Mouse (Mus musculus) MEL (cell line): ENCODE measurements around the gene Nudt22.

ENCODE experiments used
- CTCF ChIP-seq, 3 experiments: IDR thresholded peaks in 2 of 3; conservative IDR thresholded peaks in 1 of 3; 2 replicates each; pipeline ENCODE4 v1.5.1; 2011 to 2012; ENCODE audit warnings: low read length in 3 of 3, low read depth in 2 of 3, mild to moderate bottlenecking in 2 of 3, improper control_type of control experiment in 1 of 3, inconsistent platforms in 1 of 3, mixed read lengths in 1 of 3, moderate library complexity in 1 of 3; ENCODE audit not compliant: control insufficient read depth in 1 of 3, insufficient read depth in 1 of 3, poor library complexity in 1 of 3, severe bottlenecking in 1 of 3
- MYC ChIP-seq: IDR thresholded peaks from 2 replicates; pipeline ENCODE4 v1.6.1; 2011; ENCODE audit warnings: low read depth, mild to moderate bottlenecking, low read length, improper control_type of control experiment, moderate library complexity
- RAD21 ChIP-seq: IDR thresholded peaks from 2 replicates; pipeline ENCODE4 v1.6.1; 2011; ENCODE audit warnings: mild to moderate bottlenecking, low read depth, low read length, improper control_type of control experiment
- TCF12 ChIP-seq: IDR thresholded peaks from 2 replicates; pipeline ENCODE4 v1.6.1; 2014; ENCODE audit warnings: low read depth, mild to moderate bottlenecking, inconsistent platforms, low read length, improper control_type of control experiment, moderate library complexity

DNA sequence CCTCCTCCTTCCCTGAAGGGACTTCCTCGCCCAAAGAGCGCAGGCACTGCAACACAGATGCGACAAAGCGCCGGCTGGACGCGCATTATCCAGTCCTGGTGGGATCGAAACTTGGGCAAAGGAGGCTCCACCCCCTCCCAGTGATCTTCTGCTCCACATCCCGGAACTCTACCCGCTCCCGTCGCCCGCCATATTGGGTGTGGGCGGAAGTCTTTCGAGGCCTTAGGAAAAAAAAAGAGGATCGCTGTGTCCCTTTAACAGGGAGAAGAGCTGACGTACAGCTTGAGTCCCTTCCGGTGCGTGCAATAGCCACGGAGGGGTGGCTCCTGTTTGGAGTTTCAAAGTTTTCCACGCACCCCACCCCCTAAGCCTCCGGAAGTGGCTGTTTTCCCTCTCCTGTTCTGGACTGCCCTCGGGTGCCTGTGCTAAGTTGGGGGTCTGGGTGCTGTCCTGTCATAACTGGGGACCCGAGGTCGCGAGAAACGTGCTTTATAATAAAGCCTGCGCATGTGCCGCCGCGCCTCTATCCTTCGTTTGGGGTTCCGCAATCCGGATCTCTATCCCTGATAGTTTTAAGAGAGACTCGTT, 44.4 kb downstream of the Nudt22 start:
- TF ChIP-seq MYC (peak; percentile 67), CTCF (IDR thresholded peaks at IDR 0.05 in 2 of 3, conservative IDR thresholded peaks at IDR 0.05 in 1 of 3; ENCODE audit: control insufficient read depth in 1 of 3, insufficient read depth in 1 of 3, low read depth in 2 of 3, low read length in 3 of 3, poor library complexity in 1 of 3, severe bottlenecking in 1 of 3) (no peak), TCF12 (peak; percentile 58; the same call in 1 of the 2 replicates), RAD21 (no peak)
